Mouse (Mus musculus) spleen, adult 2 months (tissue): ENCODE data around the gene Guca1b. TPM values are rescaled to one million over a fixed set of nuclear protein-coding genes. Genes with fewer than 3 reads are reported as not detected.
"Not testable (repeated sequence)": the region's sequence is repeated elsewhere in the genome, so short reads cannot be mapped to it uniquely, and the experiment has no call there.

Experiments
- DNase-seq, 2 experiments: peaks; one replicate each; pipeline versions ENCODE4 v3.0.0 to v3.0.0-alpha.2; 2012 to 2021; ENCODE audit warnings: low spot score in 2 of 2, low read depth in 1 of 2
- H3K27ac ChIP-seq: fragments of 200-500 bp; 2 replicates; pipeline ENCODE4 v1.5.1; 2012; ENCODE audit warnings: low read length, inconsistent platforms; ENCODE audit not compliant: insufficient read depth
- H3K27me3 ChIP-seq: fragments of 200-500 bp; 2 replicates; pipeline ENCODE4 v1.6.1; 2012; ENCODE audit warnings: mild to moderate bottlenecking, moderate library complexity, low read length, inconsistent platforms; ENCODE audit not compliant: control insufficient read depth, insufficient read depth
- H3K36me3 ChIP-seq: fragments of 200-500 bp; 2 replicates; pipeline ENCODE4 v1.6.1; 2012; ENCODE audit warnings: mild to moderate bottlenecking, low read length, inconsistent platforms; ENCODE audit not compliant: control insufficient read depth, insufficient read depth
- H3K4me1 ChIP-seq: fragments of 200-500 bp; 2 replicates; pipeline ENCODE4 v1.6.1; 2011; ENCODE audit warnings: inconsistent platforms; ENCODE audit not compliant: control insufficient read depth, insufficient read depth, insufficient read length
- H3K4me3 ChIP-seq: fragments of 200-500 bp; 2 replicates; pipeline ENCODE4 v1.5.1; 2011; ENCODE audit warnings: mild to moderate bottlenecking, inconsistent platforms; ENCODE audit not compliant: insufficient read depth, insufficient read length; ENCODE audit errors: extremely low read depth
- CTCF ChIP-seq: fragments of 200-500 bp; IDR thresholded peaks from 2 replicates; pipeline ENCODE4 v1.5.1; 2011; ENCODE audit warnings: mild to moderate bottlenecking, inconsistent platforms; ENCODE audit not compliant: insufficient read depth, insufficient read length, insufficient replicate concordance; ENCODE audit errors: extremely low read depth
- POLR2A ChIP-seq: fragments of 200-500 bp; IDR thresholded peaks from 2 replicates; pipeline ENCODE4 v1.6.1; 2011; ENCODE audit warnings: low read depth, low read length, inconsistent platforms
- WGBS: fragments of 180-500 bp; shearing (Covaris S2); methylation state at CpG from one replicate; pipeline ENCODE4 v1.1.7; 2018; 5-methylcytosine and 5-hydroxymethylcytosine counted together
- polyA plus RNA-seq: library from polyadenylated mRNA; depleted of rRNA; stranded (reverse); fragments of >200 nt; gene quantifications from 2 replicates; pipeline ENCODE4 v1.2.3, GENCODE M21; 2012

Gene Guca1b
- polyA plus RNA-seq, 1 experiment = 2.2 TPM

GRCm38 (mm10) chr17:47420195-47420594 is 35.0 kb downstream of the Guca1b start:
- Histone ChIP-seq H3K27ac (no peak overlapping the region), H3K36me3 (no peaks in the 10 kb centered on the region), H3K4me1 (no peaks in the 10 kb centered on the region), H3K27me3 (no peaks in the 10 kb centered on the region), H3K4me3 (no peak overlapping the region)
- WGBS = 85% methylated on average over 2 of the region's 2 CpGs
- DNase-seq = no peak
- no peak for TF ChIP-seq POLR2A
- no peak for TF ChIP-seq CTCF

GRCm38 (mm10) chr17:47421566-47421965 is 36.4 kb downstream of the Guca1b start:
- Histone ChIP-seq H3K27ac (no peak overlapping the region), H3K27me3 (no peaks in the 10 kb centered on the region), H3K4me3 (no peak overlapping the region), H3K36me3 (no peaks in the 10 kb centered on the region), H3K4me1 (no peaks in the 10 kb centered on the region)
- WGBS = 77% methylated on average over 3 of the region's 3 CpGs
- TF ChIP-seq CTCF (no peak), POLR2A (no peak)
- no peak for DNase-seq

GRCm38 (mm10) chr17:47422616-47423015 is 37.4 kb downstream of the Guca1b start:
- 88% methylated on average over 1 of the region's 1 CpGs for WGBS
- H3K27me3 ChIP-seq, H3K36me3 ChIP-seq, H3K27ac ChIP-seq, DNase-seq, H3K4me1 ChIP-seq, H3K4me3 ChIP-seq: not testable (repeated sequence)

DNA sequence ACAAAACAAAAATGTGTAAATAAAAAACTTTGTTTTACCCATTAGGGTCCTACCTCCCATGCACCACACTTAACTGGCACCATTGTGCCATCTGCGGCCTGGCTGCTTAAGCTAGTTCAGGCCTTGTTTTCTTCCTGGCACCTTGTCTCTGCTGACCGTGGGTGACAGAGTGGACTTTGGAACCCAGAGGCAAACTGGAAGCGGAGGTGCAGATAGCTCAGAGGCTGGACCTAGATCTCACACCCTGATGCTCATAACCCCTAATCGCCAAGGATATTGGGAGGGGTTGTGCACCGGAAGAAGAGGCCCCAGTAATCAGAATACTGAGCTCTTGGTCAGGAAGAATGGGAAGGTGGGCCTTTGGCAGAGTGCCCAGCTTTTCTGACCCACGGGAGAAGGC is 39.0 kb downstream of the Guca1b start:
- TF ChIP-seq POLR2A (no peak), CTCF (no peak)
- WGBS = 70% methylated on average over 6 of the region's 6 CpGs
- Histone ChIP-seq H3K36me3 (no peaks in the 10 kb centered on the region), H3K4me1 (no peaks in the 10 kb centered on the region), H3K27ac (no peak overlapping the region), H3K27me3 (no peaks in the 10 kb centered on the region), H3K4me3 (no peak overlapping the region)
- DNase-seq = no peak

DNA sequence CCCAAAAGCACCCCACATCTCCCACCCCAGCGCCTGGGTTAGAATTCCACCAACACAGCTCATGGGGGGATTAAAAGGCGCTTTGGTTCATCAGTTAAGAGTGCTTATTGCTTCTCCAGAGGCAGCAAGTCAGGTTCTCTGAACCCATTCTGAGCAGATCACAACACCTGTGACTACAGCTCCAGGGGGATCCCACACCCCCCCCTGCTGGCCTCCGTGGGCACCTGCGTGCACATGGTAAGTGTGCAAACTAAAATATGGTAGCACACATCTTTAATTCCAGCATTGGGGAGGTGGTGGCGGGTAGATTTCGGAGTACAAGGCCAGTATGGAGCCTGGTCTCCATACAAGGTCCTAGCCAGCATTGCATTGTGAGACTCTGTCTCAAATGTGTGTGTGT is 42.1 kb downstream of the Guca1b start:
- WGBS = 71% methylated on average over 6 of the region's 6 CpGs
- TF ChIP-seq CTCF = no peak
- no peak for TF ChIP-seq POLR2A
- H3K27ac ChIP-seq = no peak overlapping the region
- H3K4me3 ChIP-seq = no peak overlapping the region
- DNase-seq = no peak
- H3K4me1 ChIP-seq = no peaks in the 10 kb centered on the region
- H3K36me3 ChIP-seq = no peaks in the 10 kb centered on the region
- H3K27me3 ChIP-seq = no peaks in the 10 kb centered on the region

GRCm38 (mm10) chr17:47428831-47429304 is 43.7 kb downstream of the Guca1b start:
- Histone ChIP-seq H3K4me1 (no peaks in the 10 kb centered on the region), H3K27ac (no peak overlapping the region), H3K4me3 (no peak overlapping the region), H3K27me3 (no peaks in the 10 kb centered on the region), H3K36me3 (no peaks in the 10 kb centered on the region)
- DNase-seq = no peak
- TF ChIP-seq CTCF (no peak), POLR2A (no peak)
- 43% methylated on average over 8 of the region's 8 CpGs for WGBS

DNA sequence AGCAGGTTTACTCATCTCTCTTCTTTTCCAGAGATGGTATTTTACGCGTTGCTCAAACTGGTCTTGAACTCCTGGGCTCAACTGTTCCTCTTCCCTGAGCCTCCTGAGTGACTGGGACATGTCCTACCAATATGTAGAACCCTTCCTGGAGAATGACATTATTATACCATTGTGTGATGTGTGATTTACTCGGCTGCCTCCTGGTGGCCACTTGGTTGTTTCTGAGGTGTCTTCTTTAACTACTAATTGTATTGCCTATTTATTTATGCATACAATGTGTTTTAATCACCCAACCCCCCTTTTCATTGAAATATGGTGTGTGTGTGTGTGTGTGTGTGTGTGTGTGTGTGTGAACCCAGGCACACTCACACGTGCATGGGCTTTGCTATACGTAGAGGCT is 45.6 kb downstream of the Guca1b start:
- H3K4me1 ChIP-seq = no peaks in the 10 kb centered on the region
- H3K36me3 ChIP-seq = no peaks in the 10 kb centered on the region
- H3K4me3 ChIP-seq = no peak overlapping the region
- 69% methylated on average over 5 of the region's 5 CpGs for WGBS
- no peaks in the 10 kb centered on the region for H3K27me3 ChIP-seq
- DNase-seq = no peak
- TF ChIP-seq CTCF (no peak), POLR2A (no peak)
- H3K27ac ChIP-seq = no peak overlapping the region
